Mouse (Mus musculus) layer of hippocampus, postnatal 36 days (tissue): ENCODE results near the gene Hacl1. TPM values are rescaled to one million over a fixed set of nuclear protein-coding genes. Genes with fewer than 3 reads are reported as not detected.

Experiments
- DNase-seq, 2 experiments: peaks; one replicate each; pipeline ENCODE4 v3.0.0; 2022
- total RNA-seq, 2 experiments: library from RNA; stranded (reverse); gene quantifications; 2 replicates each; pipeline ENCODE4 v1.2.3; 2021

Hacl1 gene
- total RNA-seq, 2 experiments from 2014 or later, result 6.6 to 9.8 TPM

- DNase-seq, result peak; percentile 90 to 92
Observed at GRCm38 (mm10) chr14:31661671-31662554, 20.8 kb upstream of the Hacl1 start.

GRCm38 (mm10) chr14:31660312-31661093 is 19.4 kb upstream of the Hacl1 start:
- peak in 1 of 2 experiments; percentile 30 for DNase-seq

- peak in 1 of 2 experiments; percentile 19 for DNase-seq
Observed at GRCm38 (mm10) chr14:31659501-31660181, 18.6 kb upstream of the Hacl1 start.

- DNase-seq, result no peak
Observed at GRCm38 (mm10) chr14:31658126-31658680, 17.1 kb upstream of the Hacl1 start.

- DNase-seq, result peak in 1 of 2 experiments; percentile 78
Observed at GRCm38 (mm10) chr14:31656857-31657645, 16.0 kb upstream of the Hacl1 start.

- DNase-seq, result no peak
Observed at GRCm38 (mm10) chr14:31656386-31656785, 15.3 kb upstream of the Hacl1 start.

- no peak for DNase-seq
Observed at GRCm38 (mm10) chr14:31655406-31655805, 14.3 kb upstream of the Hacl1 start.

- DNase-seq, result no peak
Observed at GRCm38 (mm10) chr14:31654816-31655215, 13.7 kb upstream of the Hacl1 start.

- DNase-seq, result no peak
Observed at GRCm38 (mm10) chr14:31653101-31653875, 12.2 kb upstream of the Hacl1 start.

- DNase-seq, result no peak
Observed at GRCm38 (mm10) chr14:31652624-31653023, 11.5 kb upstream of the Hacl1 start.

- no peak for DNase-seq
Observed at GRCm38 (mm10) chr14:31652106-31652505, 11.0 kb upstream of the Hacl1 start.

- DNase-seq, result no peak
Observed at GRCm38 (mm10) chr14:31651206-31651605, 10.1 kb upstream of the Hacl1 start.

GRCm38 (mm10) chr14:31650347-31650746 is 9.3 kb upstream of the Hacl1 start:
- DNase-seq, result no peak

- no peak for DNase-seq
Observed at GRCm38 (mm10) chr14:31647991-31648390, 6.9 kb upstream of the Hacl1 start.

GRCm38 (mm10) chr14:31645920-31646319 is 4.8 kb upstream of the Hacl1 start:
- no peak for DNase-seq

GRCm38 (mm10) chr14:31644931-31645547 is 4.0 kb upstream of the Hacl1 start:
- DNase-seq, result no peak

- DNase-seq, result no peak
Observed at GRCm38 (mm10) chr14:31644183-31644830, 3.2 kb upstream of the Hacl1 start.

GRCm38 (mm10) chr14:31641506-31642155 is 545 bp upstream of the Hacl1 start:
- no peak for DNase-seq

- no peak for DNase-seq
Observed at GRCm38 (mm10) chr14:31640346-31640889, 668 bp downstream of the Hacl1 start, which contains the start of gene Gm49387. Gm49387 (minus strand) TSS chr14:31640878.
